Mouse (Mus musculus) heart, adult 2 months (tissue): ENCODE measurements at regions not wholly inside any gene's neighbourhood (a gene's known extent, or its start where the extent isn't known, plus 50 kb on each side); places are given as distances from the start of the nearest gene placed in this dataset.

ENCODE experiments used
- CTCF ChIP-seq: fragments of 200-600 bp; IDR thresholded peaks from 2 replicates; pipeline ENCODE4 v1.8.1; 2022; ENCODE audit warnings: antibody characterized with exemption, mild to moderate bottlenecking, moderate library complexity
- EP300 ChIP-seq: fragments of 200-500 bp; IDR thresholded peaks from 2 replicates; pipeline ENCODE4 v1.6.1; 2011; ENCODE audit warnings: low read depth, low read length, control low read depth; ENCODE audit not compliant: insufficient read depth
- POLR2A ChIP-seq: fragments of 200-500 bp; IDR thresholded peaks from 2 replicates; pipeline ENCODE4 v1.6.1; 2011; ENCODE audit warnings: mild to moderate bottlenecking, low read depth, low read length, control low read depth; ENCODE audit not compliant: insufficient read depth

DNA sequence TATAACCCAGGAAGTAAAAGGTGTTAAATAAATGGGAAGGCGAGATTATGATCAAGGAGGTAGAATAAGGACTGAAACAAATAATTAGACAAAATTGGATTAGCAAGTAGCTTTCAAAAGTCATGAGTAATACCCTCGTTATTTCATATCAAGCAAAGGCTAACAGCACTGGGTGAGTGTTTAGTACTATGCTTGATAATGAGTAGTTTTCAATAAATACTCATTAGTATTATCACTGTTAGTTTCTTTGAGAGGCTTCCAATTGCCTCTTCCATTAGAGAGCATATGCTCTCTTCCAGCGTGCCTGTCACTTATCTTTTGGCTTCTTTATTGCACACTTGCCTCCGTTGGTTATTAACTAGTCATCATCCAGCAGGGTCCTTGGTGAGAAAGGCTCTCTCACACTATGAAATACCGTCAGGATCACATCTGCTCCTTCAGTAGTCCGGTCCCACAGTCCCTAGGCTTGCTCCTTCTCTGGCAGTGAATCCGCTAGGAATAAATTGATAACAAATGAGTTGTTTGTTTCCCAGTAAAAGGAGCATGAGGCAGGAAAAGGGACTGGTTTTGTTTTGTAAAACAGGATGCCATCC is 132.3 kb upstream of the A1bg start:
- TF ChIP-seq CTCF (no peak), EP300 (no peak), POLR2A (no peak)
